Mouse (Mus musculus) cortical plate, adult 2 months (tissue): ENCODE measurements at regions not wholly inside any gene's neighbourhood (a gene's known extent, or its start where the extent isn't known, plus 50 kb on each side); places are given as distances from the start of the nearest gene placed in this dataset.

Experiments
- CTCF ChIP-seq: fragments of 200-500 bp; IDR thresholded peaks from 2 replicates; pipeline ENCODE4 v1.5.1; 2011; ENCODE audit warnings: mild to moderate bottlenecking, control low read depth, low read length; ENCODE audit not compliant: insufficient read depth; ENCODE audit errors: extremely low read depth
- POLR2A ChIP-seq: fragments of 200-500 bp; IDR thresholded peaks from 2 replicates; pipeline ENCODE4 v1.6.1; 2011; ENCODE audit warnings: mild to moderate bottlenecking, low read length, control low read depth; ENCODE audit not compliant: insufficient read depth; ENCODE audit errors: extremely low read depth

GRCm38 (mm10) chr10:37316701-37317100, 178.0 kb upstream of the Marcks start:
- TF ChIP-seq CTCF = no peak
- TF ChIP-seq POLR2A = no peak
